Mouse (Mus musculus): ENCODE data around the gene Dio1. TPM values are rescaled to one million over a fixed set of nuclear protein-coding genes. Genes with fewer than 3 reads are reported as not detected.

Gene Dio1
- polyA plus RNA-seq, 1 experiment from 2014 or later: 6.8 TPM

DNA sequence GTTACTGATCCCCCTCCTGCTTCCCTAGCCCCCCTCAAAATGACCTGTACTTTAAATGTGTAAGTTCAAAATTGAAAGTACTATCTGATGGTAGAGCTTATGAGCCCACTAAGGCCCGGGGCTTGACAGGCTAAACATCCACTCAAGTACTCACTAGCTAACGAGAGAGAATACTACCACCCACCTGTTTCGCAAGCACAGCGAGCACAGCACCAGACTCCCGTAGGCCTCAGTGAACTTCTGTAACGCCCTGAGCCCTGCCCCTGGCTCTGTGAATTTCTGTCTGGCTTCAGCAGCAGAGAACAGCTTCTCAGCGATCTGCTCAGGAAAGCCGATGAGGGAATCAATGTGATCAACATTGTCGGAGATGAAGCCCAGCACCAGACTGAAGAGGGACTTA, 59.9 kb downstream of the Dio1 start:
- DNase-seq (ENCODE audit: low spot score): no peak

DNA sequence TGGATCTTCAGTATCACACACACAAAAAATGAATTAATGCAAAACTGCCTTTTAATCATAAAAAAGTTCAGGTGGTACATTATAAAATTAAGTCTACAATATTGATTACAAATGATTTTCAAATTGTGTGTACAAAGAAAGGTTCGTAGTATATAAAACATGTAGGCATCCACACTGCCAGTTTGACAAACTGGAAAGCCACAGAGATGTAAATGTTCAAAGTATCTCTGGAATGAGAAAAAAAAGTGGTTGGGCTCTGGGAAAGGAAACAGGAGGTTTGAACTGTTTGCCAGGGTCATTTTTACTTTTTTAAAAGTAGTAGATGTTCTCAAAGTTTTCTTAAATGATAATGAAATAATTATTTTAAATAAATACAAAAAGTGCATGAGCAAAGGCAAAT, 60.9 kb downstream of the Dio1 start:
- no peak for DNase-seq (ENCODE audit: low spot score)

GRCm38 (mm10) chr4:107245368-107245767, 61.6 kb downstream of the Dio1 start:
- no peak for DNase-seq (ENCODE audit: low spot score)

DNA sequence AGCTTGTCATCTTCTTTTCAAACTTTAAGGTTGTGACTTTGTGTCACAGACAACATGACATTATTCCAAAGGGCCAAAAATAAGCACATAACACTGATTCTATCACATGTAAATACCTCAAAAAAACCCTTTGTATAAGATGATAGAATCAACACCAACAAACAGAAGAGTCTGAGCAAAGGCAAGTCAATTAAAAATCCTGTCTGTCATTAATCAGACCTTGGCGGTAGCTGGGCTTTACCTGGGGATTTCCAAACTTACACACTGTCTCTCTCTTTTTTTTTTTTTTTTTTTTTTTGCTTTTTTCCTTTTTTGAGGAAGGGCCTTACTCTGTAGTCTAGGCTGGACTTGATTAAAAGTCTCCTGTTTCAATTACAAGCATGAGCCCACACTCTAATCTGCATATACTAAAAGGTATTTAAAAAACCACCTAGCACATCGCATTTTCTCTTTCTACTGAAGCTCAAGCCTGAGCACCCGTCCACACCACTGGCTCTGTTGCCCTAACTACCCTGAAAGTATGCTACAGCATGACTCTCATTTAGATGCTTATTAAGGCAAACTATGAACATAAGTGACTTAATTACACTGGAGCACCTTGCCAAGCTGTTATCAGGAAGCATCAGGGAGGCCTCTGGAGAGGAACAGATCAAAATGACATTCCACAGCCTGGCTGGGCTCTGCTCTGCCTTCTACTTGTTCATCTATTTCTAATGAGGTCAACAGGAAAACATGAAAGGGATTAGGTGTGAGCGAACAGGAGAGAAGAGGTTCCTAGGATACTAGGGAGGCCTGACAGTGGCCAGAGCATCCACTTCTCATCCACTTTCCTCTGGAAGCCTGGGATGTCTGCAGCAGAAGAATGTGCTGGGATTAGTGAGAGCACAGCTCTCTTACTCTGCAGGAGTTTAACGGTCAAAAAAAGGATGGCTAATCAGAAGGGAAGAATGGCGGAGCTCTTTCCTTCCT, 63.3 kb downstream of the Dio1 start:
- no peak for DNase-seq (ENCODE audit: low spot score)

Other genes with a start within 250 kb of the Dio1 start
- gene Mrpl37, start 240.3 kb downstream of the Dio1 start, polyA plus RNA-seq (2015; fragmentation: Nextera tagmentation; extraction: Ambion mirVana): 78.1 and 80.6 TPM in 2 replicates
- gene Cyb5rl, start 240.2 kb downstream of the Dio1 start, polyA plus RNA-seq (2015; fragmentation: Nextera tagmentation; extraction: Ambion mirVana): 5.0 and 5.3 TPM in 2 replicates
- gene Cdcp2, start 210.3 kb downstream of the Dio1 start, polyA plus RNA-seq (2015; fragmentation: Nextera tagmentation; extraction: Ambion mirVana): not detected in 2 replicates
- gene Tmem59, start 128.8 kb downstream of the Dio1 start, polyA plus RNA-seq (2015; fragmentation: Nextera tagmentation; extraction: Ambion mirVana): 373 and 377 TPM in 2 replicates
- 48.4 and 67.1 TPM in 2 replicates for gene Tceanc2, start 128.1 kb downstream of the Dio1 start, polyA plus RNA-seq (2015; fragmentation: Nextera tagmentation; extraction: Ambion mirVana)
- 0.19 and 0.38 TPM in 2 replicates for gene Ldlrad1, start 98.0 kb downstream of the Dio1 start, polyA plus RNA-seq (2015; fragmentation: Nextera tagmentation; extraction: Ambion mirVana)
- 127 and 129 TPM in 2 replicates for gene Lrrc42, start 53.6 kb downstream of the Dio1 start, polyA plus RNA-seq (2015; fragmentation: Nextera tagmentation; extraction: Ambion mirVana)
- 106 and 112 TPM in 2 replicates for gene Hspb11, start 53.6 kb downstream of the Dio1 start, polyA plus RNA-seq (2015; fragmentation: Nextera tagmentation; extraction: Ambion mirVana)
- 84.3 and 87.2 TPM in 2 replicates for gene Yipf1, start 7.2 kb upstream of the Dio1 start, polyA plus RNA-seq (2015; fragmentation: Nextera tagmentation; extraction: Ambion mirVana)
- 14.9 and 19.6 TPM in 2 replicates for gene Ndc1, start 60.6 kb upstream of the Dio1 start, polyA plus RNA-seq (2015; fragmentation: Nextera tagmentation; extraction: Ambion mirVana)
- gene Glis1, start 127.4 kb upstream of the Dio1 start, polyA plus RNA-seq (2015; fragmentation: Nextera tagmentation; extraction: Ambion mirVana): 0.05 and 0.27 TPM in 2 replicates

Measured in thymus, postnatal 0 days (tissue).